Mouse (Mus musculus) forebrain, embryonic 11.5 days (tissue): Measurements from ENCODE around the gene Zbtb5. TPM values are rescaled to one million over a fixed set of nuclear protein-coding genes. Genes with fewer than 3 reads are reported as not detected.

ENCODE experiments used
- ATAC-seq: fragments of 200-750 bp; cut with Nextera tagmentation; replicated peaks from 2 replicates; pipeline ENCODE4 v1.8.0; 2017; ENCODE audit warnings: moderate TSS enrichment; ENCODE audit not compliant: low FRiP score
- DNase-seq: peaks from one replicate; pipeline ENCODE4 v3.0.0-alpha.2; 2017; ENCODE audit warnings: low spot score
- H3K27ac ChIP-seq: fragments of 300-500 bp; sonication (generic); 2 replicates; pipeline ENCODE4 v1.5.1; 2014; ENCODE audit warnings: low read depth, low read length
- H3K27me3 ChIP-seq: fragments of 300-500 bp; sonication (generic); 2 replicates; pipeline ENCODE4 v1.6.1; 2014; ENCODE audit warnings: mild to moderate bottlenecking, low read length, mixed read lengths; ENCODE audit not compliant: control insufficient read depth, insufficient read depth
- H3K36me3 ChIP-seq: fragments of 300-500 bp; sonication (generic); 2 replicates; pipeline ENCODE4 v1.6.1; 2014; ENCODE audit warnings: mild to moderate bottlenecking, low read length, moderate library complexity, mixed read lengths; ENCODE audit not compliant: control insufficient read depth, insufficient read depth
- H3K4me1 ChIP-seq: fragments of 300-500 bp; sonication (generic); replicated peaks from 2 replicates; pipeline ENCODE4 v1.6.1; 2014; ENCODE audit warnings: low read length, mixed read lengths; ENCODE audit not compliant: control insufficient read depth, insufficient read depth
- H3K4me2 ChIP-seq: fragments of 300-500 bp; sonication (generic); 2 replicates; pipeline ENCODE4 v1.6.1; 2014; ENCODE audit warnings: low read depth, mild to moderate bottlenecking, low read length, moderate library complexity, mixed read lengths; ENCODE audit not compliant: severe bottlenecking
- H3K4me3 ChIP-seq: fragments of 300-500 bp; sonication (generic); 2 replicates; pipeline ENCODE4 v1.5.1; 2014; ENCODE audit warnings: low read depth, low read length
- H3K9ac ChIP-seq: fragments of 300-500 bp; sonication (generic); 2 replicates; pipeline ENCODE4 v1.6.1; 2014; ENCODE audit warnings: low read length
- H3K9me3 ChIP-seq: fragments of 300-500 bp; sonication (generic); 2 replicates; pipeline ENCODE4 v1.6.1; 2016; ENCODE audit warnings: low read length, mixed read lengths; ENCODE audit not compliant: control insufficient read depth
- WGBS: fragments of 180-500 bp; shearing (Covaris S2); extraction: QIAGEN DNeasy Blood & Tissue Kit; methylation state at CpG from one replicate; pipeline ENCODE4 v1.1.7; 2014; 5-methylcytosine and 5-hydroxymethylcytosine counted together
- polyA plus RNA-seq: library from polyadenylated mRNA; unstranded; fragments of >200 nt; fragmentation: Nextera tagmentation; extraction: Ambion mirVana; gene quantifications from 2 replicates; pipeline ENCODE4 v1.2.1, GENCODE M21; 2014

Gene Zbtb5
- polyA plus RNA-seq, 1 experiment from 2014 or later: 44.9 TPM

DNA sequence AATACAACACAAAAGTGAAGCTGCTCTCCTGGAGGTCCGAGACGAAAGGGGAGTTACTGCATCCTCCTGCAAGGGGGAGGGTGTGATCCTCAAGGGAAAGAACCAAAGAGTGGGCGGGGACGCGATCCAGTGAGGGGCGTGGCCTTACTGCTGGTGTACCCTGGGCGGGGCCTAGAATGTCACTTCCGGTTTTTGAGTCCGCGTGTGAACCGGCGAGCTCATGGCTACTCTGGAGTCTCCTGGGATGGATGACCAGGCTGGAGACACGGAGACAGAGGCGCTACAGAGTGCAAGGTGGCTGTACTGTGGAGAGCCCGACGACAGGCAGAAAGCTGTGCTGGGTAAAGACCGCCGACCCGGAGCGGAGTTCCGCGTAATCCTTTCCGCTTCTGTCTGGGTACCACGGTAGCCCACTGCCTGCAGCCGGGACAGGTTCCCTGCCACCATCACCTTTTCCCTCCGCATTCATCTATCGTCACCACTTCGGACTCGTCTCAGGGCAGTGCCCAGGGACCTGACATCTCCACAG is 6.3 kb upstream of the Zbtb5 start, which contains the start of gene Polr1e:
TSS of gene Polr1e (plus strand) at position 132 of the 529 bp plus-strand sequence.
- H3K4me2 ChIP-seq: peak within 1 kb of the TSS; percentile 89
- no peaks in the 10 kb centered on the region for H3K36me3 ChIP-seq
- H3K9me3 ChIP-seq: no peaks in the 10 kb centered on the region
- H3K4me3 ChIP-seq: peak within 1 kb of the TSS; percentile 64
- under 1% methylated on average over 29 of the region's 29 CpGs for WGBS
- 0 out of 2 replicates have a peak within 1 kb of the TSS, but pooled peaks have one; percentile 34 for H3K27ac ChIP-seq
- DNase-seq (peak; percentile 96), ATAC-seq (peak; percentile 93)
- H3K27me3 ChIP-seq: no peaks in the 10 kb centered on the region
- H3K9ac ChIP-seq: peak within 1 kb of the TSS; percentile 62
- peaks cover 8% of the 10 kb centered on the region for H3K4me1 ChIP-seq

DNA sequence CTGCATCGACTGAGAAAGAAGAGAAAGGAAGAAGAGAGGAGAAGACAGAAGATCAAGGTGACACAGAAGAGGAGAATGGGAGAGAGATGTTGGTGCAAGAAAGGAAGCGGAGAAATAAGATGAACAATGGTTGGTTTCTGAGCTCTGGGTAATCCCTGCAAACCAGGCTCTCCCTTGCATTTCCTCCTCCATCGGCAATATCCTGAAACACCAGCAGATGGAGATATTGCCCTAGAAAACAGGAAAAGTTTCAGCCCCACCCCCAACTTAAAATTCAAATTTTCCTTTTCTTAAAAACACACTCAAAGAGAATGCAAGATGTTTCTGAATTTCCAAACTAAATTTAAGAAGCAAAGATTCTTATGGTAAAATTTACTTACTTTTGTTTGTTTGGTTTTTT is 3.4 kb upstream of the Zbtb5 start:
- H3K9me3 ChIP-seq: no peaks in the 10 kb centered on the region
- H3K9ac ChIP-seq: no peak overlapping the region
- H3K27ac ChIP-seq: no peak overlapping the region
- no peak overlapping the region for H3K4me2 ChIP-seq
- DNase-seq: peak; percentile 50
- ATAC-seq: no peak
- H3K36me3 ChIP-seq: no peaks in the 10 kb centered on the region
- 12% methylated on average over 3 of the region's 3 CpGs for WGBS
- H3K27me3 ChIP-seq: no peaks in the 10 kb centered on the region
- peaks cover 14% of the 10 kb centered on the region for H3K4me1 ChIP-seq
- H3K4me3 ChIP-seq: no peak overlapping the region

DNA sequence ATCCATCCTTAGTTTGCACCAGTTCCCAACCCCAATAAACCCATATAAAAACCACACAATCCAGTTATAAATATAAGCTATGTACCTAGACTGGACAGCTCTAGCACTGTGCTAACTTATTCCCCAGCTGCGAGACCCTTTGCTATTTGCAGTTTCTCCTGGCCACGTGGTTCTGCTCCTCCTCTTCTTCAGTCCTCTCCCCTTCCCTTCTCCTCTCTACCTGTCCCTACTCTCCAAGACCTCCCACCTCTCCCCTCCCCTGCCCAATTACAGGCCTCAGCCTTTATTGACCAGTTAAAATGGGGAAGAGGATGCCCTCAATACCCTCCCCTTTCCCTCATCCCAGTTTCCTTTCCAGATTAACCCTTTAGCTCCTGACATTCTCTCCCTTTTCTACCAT is 1.3 kb upstream of the Zbtb5 start:
- peak overlapping the region; percentile 82 for H3K4me2 ChIP-seq
- no peak for ATAC-seq
- H3K36me3 ChIP-seq: no peaks in the 10 kb centered on the region
- H3K27ac ChIP-seq: no peak overlapping the region
- no peaks in the 10 kb centered on the region for H3K27me3 ChIP-seq
- H3K4me3 ChIP-seq: peak overlapping the region; percentile 61
- H3K4me1 ChIP-seq: peaks cover 10% of the 10 kb centered on the region
- peak; percentile 38 for DNase-seq
- WGBS: 10% methylated on average over 2 of the region's 2 CpGs
- peak overlapping the region; percentile 71; the same call in 1 of the 2 replicates for H3K9ac ChIP-seq
- H3K9me3 ChIP-seq: no peaks in the 10 kb centered on the region

DNA sequence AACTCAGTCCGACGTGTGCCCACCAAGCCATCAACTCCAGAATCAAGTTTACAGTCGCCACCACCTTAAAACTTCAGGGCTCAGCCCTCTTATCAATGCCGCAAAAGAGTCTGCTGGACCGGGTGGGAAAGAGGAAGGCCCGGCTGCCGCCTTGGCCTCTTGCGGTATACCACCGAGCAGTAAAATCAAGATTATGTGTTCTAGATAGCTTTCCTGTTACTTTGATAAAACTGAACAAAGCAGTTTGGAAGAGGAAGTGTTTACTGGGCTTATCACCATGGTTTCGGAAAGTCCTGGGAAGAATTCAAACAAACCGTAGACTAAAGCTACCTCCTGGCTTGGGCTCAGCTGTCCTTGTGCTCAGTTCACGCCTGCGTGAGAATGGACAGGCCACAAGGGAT is 819 bp upstream of the Zbtb5 start:
- Histone ChIP-seq H3K4me2 (peak overlapping the region; percentile 82), H3K27ac (peak overlapping the region; percentile 43; the same call in 1 of the 2 replicates), H3K9ac (peak overlapping the region; percentile 71), H3K36me3 (no peaks in the 10 kb centered on the region), H3K9me3 (no peaks in the 10 kb centered on the region), H3K27me3 (no peaks in the 10 kb centered on the region), H3K4me1 (peaks cover 10% of the 10 kb centered on the region), H3K4me3 (peak overlapping the region; percentile 61)
- DNase-seq: peak; percentile 47
- no peak for ATAC-seq
- 3% methylated on average over 13 of the region's 13 CpGs for WGBS

DNA sequence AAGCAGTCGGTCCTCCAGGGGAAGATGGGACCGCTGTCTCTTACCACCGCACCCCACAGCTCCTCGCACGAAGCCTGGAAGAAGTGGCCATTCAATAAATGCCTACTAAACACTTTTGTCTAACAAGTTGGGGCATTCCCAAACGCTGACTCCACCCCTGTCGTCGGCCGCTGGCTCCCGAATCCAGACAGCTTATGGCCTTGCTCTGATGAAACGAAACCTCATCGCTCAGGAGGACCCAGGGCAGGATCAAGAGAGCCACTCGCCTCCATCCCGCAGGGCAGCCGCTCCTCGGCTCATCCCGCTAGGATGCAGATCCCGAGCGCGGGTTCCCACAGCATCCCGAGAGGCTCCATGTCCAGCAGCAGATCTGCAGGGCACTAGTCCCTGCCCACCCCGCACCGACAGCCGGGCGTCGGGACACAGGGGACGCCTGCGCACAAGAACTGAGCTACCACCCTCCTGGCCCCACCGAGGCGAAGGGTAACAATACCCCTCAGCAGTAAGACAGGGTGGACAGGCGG is 569 bp downstream of the Zbtb5 start:
- DNase-seq (no peak), ATAC-seq (peak; percentile 84)
- Histone ChIP-seq H3K4me1 (peaks cover 10% of the 10 kb centered on the region), H3K9me3 (no peaks in the 10 kb centered on the region), H3K36me3 (no peaks in the 10 kb centered on the region), H3K4me2 (peak overlapping the region; percentile 73), H3K4me3 (peak overlapping the region; percentile 61), H3K9ac (peak overlapping the region; percentile 77), H3K27me3 (no peaks in the 10 kb centered on the region), H3K27ac (peak overlapping the region; percentile 94)
- under 1% methylated on average over 31 of the region's 31 CpGs for WGBS

DNA sequence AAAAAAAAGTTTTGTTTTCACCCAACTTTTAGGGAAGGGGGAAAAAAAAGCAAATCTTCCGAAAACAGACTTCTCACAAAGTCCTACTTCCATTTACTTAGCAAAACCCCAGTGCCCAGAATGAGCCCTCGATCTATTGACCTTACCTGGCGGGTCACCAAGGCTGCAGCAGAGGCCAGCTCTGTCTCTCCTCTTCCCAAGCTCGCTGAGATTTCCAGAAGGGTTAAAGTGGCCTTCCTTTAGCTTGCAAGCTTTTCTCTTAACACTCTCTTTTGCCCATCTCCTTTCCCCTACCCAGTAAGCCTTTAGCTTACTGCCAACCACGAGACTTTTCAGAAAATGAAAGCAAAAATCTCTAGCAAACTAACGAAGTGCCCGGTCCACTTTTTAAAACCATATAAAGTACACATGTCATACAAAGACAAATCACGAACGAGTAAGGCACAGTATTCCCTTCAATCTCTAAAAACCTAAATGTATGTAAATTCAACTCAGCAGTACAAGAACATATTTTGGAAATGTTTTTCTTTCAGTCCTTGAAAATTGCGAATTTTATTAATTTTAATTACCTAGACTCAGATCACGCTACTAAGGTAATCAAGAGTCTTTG is 1.3 kb downstream of the Zbtb5 start:
- H3K27me3 ChIP-seq: no peaks in the 10 kb centered on the region
- 11% methylated on average over 11 of the region's 11 CpGs for WGBS
- H3K4me3 ChIP-seq: peak overlapping the region; percentile 61
- H3K27ac ChIP-seq: peak overlapping the region; percentile 94; the same call in 1 of the 2 replicates
- DNase-seq (peak; percentile 46), ATAC-seq (no peak)
- no peaks in the 10 kb centered on the region for H3K36me3 ChIP-seq
- peak overlapping the region; percentile 73 for H3K4me2 ChIP-seq
- H3K9me3 ChIP-seq: no peaks in the 10 kb centered on the region
- H3K9ac ChIP-seq: peak overlapping the region; percentile 77
- H3K4me1 ChIP-seq: peaks cover 10% of the 10 kb centered on the region

DNA sequence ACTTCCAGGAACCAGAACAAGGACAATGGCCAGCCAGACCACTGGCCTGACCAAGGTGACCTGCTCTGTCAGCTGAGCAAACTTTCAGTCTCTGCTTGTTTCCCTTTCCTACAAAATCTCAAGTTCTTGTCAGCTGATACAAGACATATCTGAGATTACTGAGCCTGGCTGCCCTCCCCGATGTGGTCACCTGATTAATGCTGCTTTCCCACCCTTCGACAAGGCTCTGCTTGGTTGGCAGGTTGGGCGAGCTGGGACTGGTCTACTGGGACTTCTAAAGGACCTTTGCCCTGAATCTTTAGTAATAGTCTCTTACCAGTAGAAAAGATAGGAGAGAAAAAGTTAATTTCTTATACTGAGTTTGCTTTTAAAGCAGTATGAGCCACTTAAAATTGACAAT is 6.8 kb downstream of the Zbtb5 start:
- no peaks in the 10 kb centered on the region for H3K36me3 ChIP-seq
- no peak overlapping the region for H3K9ac ChIP-seq
- no peak overlapping the region for H3K4me3 ChIP-seq
- peaks cover 3% of the 10 kb centered on the region; the same call in 1 of the 2 replicates for H3K4me1 ChIP-seq
- ATAC-seq (no peak), DNase-seq (peak; percentile 30)
- H3K27ac ChIP-seq: no peak overlapping the region
- no peak overlapping the region for H3K4me2 ChIP-seq
- no peaks in the 10 kb centered on the region for H3K27me3 ChIP-seq
- 87% methylated on average over 3 of the region's 3 CpGs for WGBS
- H3K9me3 ChIP-seq: no peaks in the 10 kb centered on the region

DNA sequence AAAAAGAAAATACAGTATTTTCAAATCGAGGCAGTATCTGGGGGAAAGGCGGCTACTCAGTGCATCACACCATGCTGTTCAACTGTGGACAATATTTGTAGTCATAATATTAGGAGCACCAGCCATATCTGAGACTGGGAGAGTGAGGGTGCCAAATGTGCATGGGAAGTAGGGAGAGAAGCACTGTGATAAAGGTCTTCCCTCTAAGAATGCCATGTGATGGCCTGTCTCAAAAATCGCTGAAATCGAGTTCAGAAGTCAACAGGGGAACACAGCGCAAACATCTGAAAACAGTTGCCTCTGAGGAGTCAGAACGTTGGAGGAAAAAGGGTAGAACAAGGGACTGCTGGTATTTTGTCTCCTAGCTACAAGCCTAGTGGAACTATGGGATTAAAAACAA is 12.2 kb downstream of the Zbtb5 start:
- no peak overlapping the region for H3K4me3 ChIP-seq
- H3K27ac ChIP-seq: no peak overlapping the region
- H3K36me3 ChIP-seq: no peaks in the 10 kb centered on the region
- peak; percentile 18 for DNase-seq
- H3K4me1 ChIP-seq: no peaks in the 10 kb centered on the region
- no peaks in the 10 kb centered on the region for H3K9me3 ChIP-seq
- 95% methylated on average over 6 of the region's 6 CpGs for WGBS
- H3K27me3 ChIP-seq: no peaks in the 10 kb centered on the region
- ATAC-seq: no peak
- H3K4me2 ChIP-seq: no peak overlapping the region
- no peak overlapping the region for H3K9ac ChIP-seq
